Mouse (Mus musculus) left cerebral cortex, postnatal 25 days (tissue): ENCODE results near the gene Ebf3. TPM values are rescaled to one million over a fixed set of nuclear protein-coding genes. Genes with fewer than 3 reads are reported as not detected.

Source experiments
- total RNA-seq, 2 experiments: library from RNA; stranded (reverse); gene quantifications; 2 replicates each; pipeline ENCODE4 v1.2.3; 2021

The Ebf3 gene
- total RNA-seq, 2 experiments from 2014 or later: 0.78 to 0.85 TPM

Other genes with a start within 250 kb of the Ebf3 start
- gene 9430038I01Rik, start 96.3 kb upstream of the Ebf3 start, total RNA-seq: 1 to 10 TPM; 4.7 to 4.8 TPM
- gene Glrx3, start 123.2 kb upstream of the Ebf3 start, total RNA-seq: 100 to 1,000 TPM in 1 of 2 experiments, 10 to 100 TPM in 1; 98.9 to 104 TPM